Mouse (Mus musculus): ENCODE data around the gene Prr7. TPM values are rescaled to one million over a fixed set of nuclear protein-coding genes. Genes with fewer than 3 reads are reported as not detected.

Gene Prr7
- polyA plus RNA-seq, 1 experiment from 2014 or later = 0.21 TPM

Small RNAs within 50 kb of the gene (microRNA-seq; reads per million reads assigned to microRNA genes)
- not detected for gene Mir6943
- gene Mir6944 = 37.6 reads per million, percentile 41 among the genes with 10 or more reads in this experiment
- gene Mir6945 = 11.4 reads per million, percentile 26 among the genes with 10 or more reads in this experiment

Other genes starting within 250 kb of the Prr7 start
- gene Prelid1, start 143.8 kb upstream of the Prr7 start, polyA plus RNA-seq (2016; fragmentation: Nextera tagmentation; extraction: Ambion mirVana) = 478 and 538 TPM in 2 replicates
- 57.4 and 76.2 TPM in 2 replicates for gene Rab24, start 142.3 kb upstream of the Prr7 start, polyA plus RNA-seq (2016; fragmentation: Nextera tagmentation; extraction: Ambion mirVana)
- 14.3 and 15.0 TPM in 2 replicates for gene Mxd3, start 134.4 kb upstream of the Prr7 start, polyA plus RNA-seq (2016; fragmentation: Nextera tagmentation; extraction: Ambion mirVana)
- 114 and 117 TPM in 2 replicates for gene Lman2, start 101.5 kb upstream of the Prr7 start, polyA plus RNA-seq (2016; fragmentation: Nextera tagmentation; extraction: Ambion mirVana)
- gene Rgs14, start 94.5 kb upstream of the Prr7 start, polyA plus RNA-seq (2016; fragmentation: Nextera tagmentation; extraction: Ambion mirVana) = 0.18 and 0.68 TPM in 2 replicates
- gene Slc34a1, start 66.1 kb upstream of the Prr7 start, polyA plus RNA-seq (2016; fragmentation: Nextera tagmentation; extraction: Ambion mirVana) = not detected in 2 replicates
- gene Pfn3, start 49.0 kb upstream of the Prr7 start, polyA plus RNA-seq (2016; fragmentation: Nextera tagmentation; extraction: Ambion mirVana) = not detected in 2 replicates
- 0.21 and 8.5 TPM in 2 replicates for gene F12, start 37.5 kb upstream of the Prr7 start, polyA plus RNA-seq (2016; fragmentation: Nextera tagmentation; extraction: Ambion mirVana)
- 29.5 and 44.2 TPM in 2 replicates for gene Grk6, start 19.2 kb upstream of the Prr7 start, polyA plus RNA-seq (2016; fragmentation: Nextera tagmentation; extraction: Ambion mirVana)
- 101 and 166 TPM in 2 replicates for gene Dbn1, start 23.8 kb downstream of the Prr7 start, polyA plus RNA-seq (2016; fragmentation: Nextera tagmentation; extraction: Ambion mirVana)
- 397 and 462 TPM in 2 replicates for gene Pdlim7, start 49.4 kb downstream of the Prr7 start, polyA plus RNA-seq (2016; fragmentation: Nextera tagmentation; extraction: Ambion mirVana)
- 0.57 and 2.4 TPM in 2 replicates for gene Dok3, start 65.0 kb downstream of the Prr7 start, polyA plus RNA-seq (2016; fragmentation: Nextera tagmentation; extraction: Ambion mirVana)
- 43.4 and 64.1 TPM in 2 replicates for gene Ddx41, start 72.4 kb downstream of the Prr7 start, polyA plus RNA-seq (2016; fragmentation: Nextera tagmentation; extraction: Ambion mirVana)
- gene Fam193b, start 106.9 kb downstream of the Prr7 start, polyA plus RNA-seq (2016; fragmentation: Nextera tagmentation; extraction: Ambion mirVana) = 25.9 and 44.0 TPM in 2 replicates
- gene Tmed9, start 109.5 kb downstream of the Prr7 start, polyA plus RNA-seq (2016; fragmentation: Nextera tagmentation; extraction: Ambion mirVana) = 129 and 173 TPM in 2 replicates
- gene B4galt7, start 135.6 kb downstream of the Prr7 start, polyA plus RNA-seq (2016; fragmentation: Nextera tagmentation; extraction: Ambion mirVana) = 23.9 and 27.6 TPM in 2 replicates
- 31.3 and 41.8 TPM in 2 replicates for gene Caml, start 158.7 kb downstream of the Prr7 start, polyA plus RNA-seq (2016; fragmentation: Nextera tagmentation; extraction: Ambion mirVana)
- gene Ddx46, start 170.8 kb downstream of the Prr7 start, polyA plus RNA-seq (2016; fragmentation: Nextera tagmentation; extraction: Ambion mirVana) = 26.8 and 36.4 TPM in 2 replicates
- gene B230219D22Rik, start 228.9 kb downstream of the Prr7 start, polyA plus RNA-seq (2016; fragmentation: Nextera tagmentation; extraction: Ambion mirVana) = 61.1 and 61.3 TPM in 2 replicates